Mouse (Mus musculus): ENCODE results near the gene Mapk12. TPM values are rescaled to one million over a fixed set of nuclear protein-coding genes. Genes with fewer than 3 reads are reported as not detected.

Mapk12 gene
- total and polyA plus RNA-seq, 3 experiments: 0.18 TPM; not detected in 2

DNA sequence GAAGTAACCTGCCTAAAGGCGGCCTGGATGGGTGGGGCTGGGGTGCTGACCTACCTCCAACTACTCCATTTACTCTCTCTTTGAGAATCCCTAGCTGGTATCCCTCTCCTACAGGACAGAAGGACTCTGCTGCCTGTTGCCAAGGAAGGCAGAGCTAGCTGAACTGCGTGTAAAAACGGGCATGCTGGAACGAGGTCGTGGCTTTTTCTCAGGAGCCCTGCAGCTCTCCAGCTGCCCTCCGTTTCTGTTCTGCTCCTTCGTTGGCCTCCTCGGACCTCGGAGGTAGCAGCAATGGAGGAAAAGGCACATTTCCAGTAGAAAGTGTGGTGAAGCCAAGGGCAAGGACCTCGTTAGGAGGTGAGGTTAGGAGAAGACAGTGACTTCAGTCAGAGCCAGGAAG is 28.4 kb upstream of the Mapk12 start:
- no peaks in the 10 kb centered on the region for H3K79me2 ChIP-seq (ENCODE audit: control insufficient read depth, insufficient read depth, low read length, poor library complexity)
- H3K9ac ChIP-seq (ENCODE audit: control insufficient read depth, low read depth, low read length, poor library complexity, severe bottlenecking): no peak overlapping the region
- no peaks in the 10 kb centered on the region for H3K9me3 ChIP-seq (replicated peaks; ENCODE audit: insufficient read depth, low read length)
- TF ChIP-seq HCFC1 (IDR thresholded peaks at IDR 0.05; ENCODE audit: low read depth, low read length) (no peak), MYC (IDR thresholded peaks at IDR 0.05; ENCODE audit: low read depth, low read length) (no peak), USF1 (IDR thresholded peaks at IDR 0.05; ENCODE audit: low read depth, low read length) (no peak), USF2 (IDR thresholded peaks at IDR 0.05; ENCODE audit: borderline replicate concordance in 1 of 2, insufficient read depth in 1 of 2, low read depth in 1 of 2, low read length in 2 of 2) (no peak), RCOR1 (IDR thresholded peaks at IDR 0.05; ENCODE audit: low read depth, low read length) (no peak)
- H3K27ac ChIP-seq (ENCODE audit: control insufficient read depth, low read depth, low read length): no peak overlapping the region
- no peaks in the 10 kb centered on the region for H3K36me3 ChIP-seq (ENCODE audit: control insufficient read depth in 1 of 2, insufficient read depth in 2 of 2, low read length in 2 of 2)
- H3K4me3 ChIP-seq (ENCODE audit: control insufficient read depth in 1 of 2, insufficient read depth in 1 of 2, low read depth in 2 of 2, low read length in 2 of 2): no peak overlapping the region
- peaks cover 0 to 3% of the 10 kb centered on the region in 2 experiments; a peak in 1 of 4 replicates for H3K4me1 ChIP-seq (ENCODE audit: control insufficient read depth in 1 of 2, insufficient read depth in 2 of 2, low read length in 2 of 2)
- no peaks in the 10 kb centered on the region for H3K27me3 ChIP-seq (ENCODE audit: control insufficient read depth in 1 of 2, insufficient read depth in 2 of 2, low read length in 2 of 2)
- DNase-seq (ENCODE audit: low read depth, low spot score): no peak

DNA sequence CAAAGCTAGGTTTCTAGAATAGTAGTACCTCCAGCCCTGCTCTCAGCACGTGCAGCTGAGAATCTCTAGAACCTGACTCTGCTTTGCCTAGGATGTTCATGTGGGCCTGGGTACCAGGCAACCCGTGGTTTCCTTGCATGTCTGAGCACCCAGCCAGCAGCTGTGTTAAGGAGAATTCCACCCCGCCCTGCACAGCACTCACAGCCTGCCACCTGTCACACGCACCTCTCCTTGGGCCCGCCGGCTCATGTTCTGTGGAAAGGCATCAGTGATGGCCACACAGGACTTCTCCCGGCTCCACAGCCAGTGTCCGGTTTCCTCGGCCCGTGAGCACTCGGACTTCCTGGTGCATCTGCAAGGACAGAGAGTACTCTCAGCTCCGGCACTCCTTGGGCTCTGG is 25.0 kb upstream of the Mapk12 start:
- H3K9me3 ChIP-seq (replicated peaks; ENCODE audit: insufficient read depth, low read length): no peaks in the 10 kb centered on the region
- H3K9ac ChIP-seq (ENCODE audit: control insufficient read depth, low read depth, low read length, poor library complexity, severe bottlenecking): no peak overlapping the region
- H3K27ac ChIP-seq (ENCODE audit: control insufficient read depth, low read depth, low read length): no peak overlapping the region
- H3K27me3 ChIP-seq (ENCODE audit: control insufficient read depth in 1 of 2, insufficient read depth in 2 of 2, low read length in 2 of 2): no peaks in the 10 kb centered on the region
- no peak for DNase-seq (ENCODE audit: low read depth, low spot score)
- no peaks in the 10 kb centered on the region for H3K36me3 ChIP-seq (ENCODE audit: control insufficient read depth in 1 of 2, insufficient read depth in 2 of 2, low read length in 2 of 2)
- no peaks in the 10 kb centered on the region for H3K79me2 ChIP-seq (ENCODE audit: control insufficient read depth, insufficient read depth, low read length, poor library complexity)
- H3K4me1 ChIP-seq (ENCODE audit: control insufficient read depth in 1 of 2, insufficient read depth in 2 of 2, low read length in 2 of 2): peaks cover 0 to 3% of the 10 kb centered on the region in 2 experiments; a peak in 1 of 4 replicates
- TF ChIP-seq TCF12 (IDR thresholded peaks at IDR 0.05; ENCODE audit: low read depth, low read length): no peak
- no peak for TF ChIP-seq TAL1 (IDR thresholded peaks at IDR 0.05; ENCODE audit: low read length)
- TF ChIP-seq USF1 (IDR thresholded peaks at IDR 0.05; ENCODE audit: low read depth, low read length): no peak
- TF ChIP-seq CTCF (IDR thresholded peaks at IDR 0.05 in 2 of 3, conservative IDR thresholded peaks at IDR 0.05 in 1 of 3; ENCODE audit: control insufficient read depth in 1 of 3, insufficient read depth in 1 of 3, low read depth in 2 of 3, low read length in 3 of 3, poor library complexity in 1 of 3, severe bottlenecking in 1 of 3): no peak
- TF ChIP-seq UBTF (IDR thresholded peaks at IDR 0.05; ENCODE audit: borderline replicate concordance, insufficient read depth, low read depth, low read length): no peak
- no peak for TF ChIP-seq JUND (IDR thresholded peaks at IDR 0.05; ENCODE audit: low read depth, low read length)
- TF ChIP-seq TBP (IDR thresholded peaks at IDR 0.05; ENCODE audit: low read depth, low read length): no peak
- no peak for TF ChIP-seq MEF2A (IDR thresholded peaks at IDR 0.05; ENCODE audit: extremely low read depth, insufficient replicate concordance, low read depth, low read length, poor library complexity, severe bottlenecking)
- TF ChIP-seq MAFK (IDR thresholded peaks at IDR 0.05; ENCODE audit: borderline replicate concordance, low read depth, low read length): no peak
- no peak for TF ChIP-seq SIN3A (IDR thresholded peaks at IDR 0.05; ENCODE audit: low read length)
- TF ChIP-seq ZNF384 (IDR thresholded peaks at IDR 0.05; ENCODE audit: low read depth, low read length): no peak
- TF ChIP-seq MYC (IDR thresholded peaks at IDR 0.05; ENCODE audit: low read depth, low read length): no peak
- TF ChIP-seq ZMIZ1 (IDR thresholded peaks at IDR 0.05; ENCODE audit: low read depth, low read length): no peak
- no peak for TF ChIP-seq KAT2A (conservative IDR thresholded peaks at IDR 0.05; ENCODE audit: low read depth, low read length)
- no peak for TF ChIP-seq E2F4 (IDR thresholded peaks at IDR 0.05; ENCODE audit: borderline replicate concordance, low read depth, low read length)
- TF ChIP-seq MAX (IDR thresholded peaks at IDR 0.05; ENCODE audit: low read length): no peak
- TF ChIP-seq USF2 (IDR thresholded peaks at IDR 0.05; ENCODE audit: borderline replicate concordance in 1 of 2, insufficient read depth in 1 of 2, low read depth in 1 of 2, low read length in 2 of 2): no peak
- no peak overlapping the region for H3K4me3 ChIP-seq (ENCODE audit: control insufficient read depth in 1 of 2, insufficient read depth in 1 of 2, low read depth in 2 of 2, low read length in 2 of 2)

Measured in MEL (cell line).